Mouse (Mus musculus) C2C12 (cell line): ENCODE measurements around the gene 9130230L23Rik. TPM values are rescaled to one million over a fixed set of nuclear protein-coding genes. Genes with fewer than 3 reads are reported as not detected.

ENCODE experiments used
- H3K27me3 ChIP-seq: one replicate; pipeline ENCODE4 v1.6.1; 2011; ENCODE audit not compliant: control insufficient read depth, insufficient read depth, insufficient read length
- H3K36me3 ChIP-seq: one replicate; pipeline ENCODE4 v1.6.1; 2011; ENCODE audit not compliant: control insufficient read depth, insufficient read depth
- H3K4me3 ChIP-seq: one replicate; pipeline ENCODE4 v1.5.1; 2011; ENCODE audit warnings: mild to moderate bottlenecking, control low read depth; ENCODE audit not compliant: poor library complexity, insufficient read depth, severe bottlenecking
- H3K79me2 ChIP-seq: one replicate; pipeline ENCODE4 v1.6.1; 2011; ENCODE audit not compliant: control insufficient read depth, insufficient read depth
- H3K79me3 ChIP-seq: one replicate; pipeline ENCODE4 v1.6.1; 2011; ENCODE audit warnings: low read depth, control low read depth
- H3ac ChIP-seq: one replicate; pipeline ENCODE3; 2011; ENCODE audit warnings: low read depth; ENCODE audit not compliant: control insufficient read depth, insufficient read length
- CEBPB ChIP-seq: IDR thresholded peaks from one replicate; pipeline ENCODE4 v1.6.1; 2011; ENCODE audit warnings: low read depth, mild to moderate bottlenecking, control low read depth, moderate library complexity
- CTCF ChIP-seq: IDR thresholded peaks from one replicate; pipeline ENCODE4 v1.5.1; 2011; ENCODE audit not compliant: control insufficient read depth, insufficient read depth, insufficient read length
- FOSL1 ChIP-seq: IDR thresholded peaks from one replicate; pipeline ENCODE4 v1.8.0; 2011; ENCODE audit warnings: mild to moderate bottlenecking, low read length; ENCODE audit not compliant: poor library complexity, insufficient read depth, severe bottlenecking
- MAX ChIP-seq: IDR thresholded peaks from one replicate; pipeline ENCODE4 v1.6.1; 2011; ENCODE audit warnings: mild to moderate bottlenecking, control low read depth
- MYOD1 ChIP-seq: IDR thresholded peaks from one replicate; pipeline ENCODE4 v1.6.1; 2011; ENCODE audit warnings: low read depth; ENCODE audit not compliant: control insufficient read depth, insufficient read length
- MYOG ChIP-seq: IDR thresholded peaks from one replicate; pipeline ENCODE4 v1.6.1; 2011; ENCODE audit not compliant: control insufficient read depth, insufficient read length; ENCODE audit errors: extremely low read depth
- USF1 ChIP-seq: IDR thresholded peaks from one replicate; pipeline ENCODE4 v1.6.1; 2011; ENCODE audit warnings: low read depth, mild to moderate bottlenecking, control low read depth, moderate library complexity
- polyA plus RNA-seq: library from polyadenylated mRNA; unstranded; fragments of >200 nt; fragmentation: generic; extraction: Trizol; gene quantifications from one replicate; pipeline ENCODE4 v1.2.1, GENCODE M21; 2012; ENCODE audit warnings: missing spikeins

The 9130230L23Rik gene
- polyA plus RNA-seq, 1 experiment = not detected

DNA sequence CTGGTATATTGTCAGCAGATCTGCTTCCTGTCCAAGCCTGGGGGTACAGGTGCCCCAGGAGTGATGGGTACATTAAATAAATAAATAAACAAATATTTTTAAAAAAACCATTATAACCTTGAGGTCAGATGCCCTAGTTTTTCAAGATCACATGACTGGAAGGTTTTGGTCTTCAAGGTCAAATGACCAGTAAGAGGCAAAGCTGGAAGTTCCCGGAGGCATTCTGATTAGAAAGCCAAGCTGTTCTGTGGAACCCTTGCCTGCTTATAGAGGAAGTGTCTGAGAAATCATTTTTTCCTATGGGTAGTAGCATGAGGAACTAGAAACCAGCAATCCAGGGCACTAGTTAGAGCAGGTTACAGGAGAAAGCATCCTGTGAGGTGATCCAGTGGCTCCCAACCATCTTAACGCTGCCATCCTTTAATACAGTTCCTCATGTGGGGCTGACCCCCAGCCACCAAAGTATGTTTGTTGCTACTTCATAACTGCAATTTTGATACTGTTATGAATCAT is 11.4 kb upstream of the 9130230L23Rik start:
- H3K36me3 ChIP-seq = no peaks in the 10 kb centered on the region
- H3K4me3 ChIP-seq = no peak overlapping the region
- no peak overlapping the region for H3ac ChIP-seq
- no peaks in the 10 kb centered on the region for H3K79me3 ChIP-seq
- no peak for TF ChIP-seq FOSL1
- TF ChIP-seq USF1 = no peak
- no peak for TF ChIP-seq CEBPB
- TF ChIP-seq CTCF = no peak
- no peak for TF ChIP-seq MYOG
- TF ChIP-seq MAX = no peak
- no peak for TF ChIP-seq MYOD1
- no peaks in the 10 kb centered on the region for H3K79me2 ChIP-seq
- no peaks in the 10 kb centered on the region for H3K27me3 ChIP-seq

DNA sequence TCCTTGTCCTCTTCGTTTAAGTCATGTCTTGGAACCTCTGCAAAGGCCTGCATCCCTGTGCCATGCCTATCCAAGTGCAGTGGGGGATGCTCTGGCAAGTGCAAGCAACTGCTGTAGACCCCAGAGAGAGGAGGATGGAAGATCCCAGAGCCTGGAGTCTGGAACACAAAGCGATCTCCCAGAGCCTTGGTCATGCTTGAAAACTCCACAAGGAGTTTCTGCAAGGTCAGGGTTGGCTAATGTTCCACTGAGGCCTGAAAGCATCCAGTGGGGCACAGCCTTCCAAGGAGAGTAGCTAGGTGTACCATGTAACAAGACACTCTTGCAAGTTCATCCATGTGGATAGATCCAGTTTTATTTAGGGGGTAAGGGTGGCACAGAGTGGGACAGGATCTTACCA is 10.4 kb upstream of the 9130230L23Rik start:
- TF ChIP-seq CTCF = no peak

GRCm38 (mm10) chr5:66013999-66014398 is 9.9 kb upstream of the 9130230L23Rik start:
- H3K27me3 ChIP-seq = no peaks in the 10 kb centered on the region
- H3K4me3 ChIP-seq = no peak overlapping the region
- H3K79me3 ChIP-seq = no peaks in the 10 kb centered on the region
- TF ChIP-seq CTCF (no peak), MYOD1 (no peak), USF1 (no peak), MAX (no peak), FOSL1 (no peak), MYOG (no peak), CEBPB (no peak)
- no peaks in the 10 kb centered on the region for H3K36me3 ChIP-seq
- no peak overlapping the region for H3ac ChIP-seq
- H3K79me2 ChIP-seq = no peaks in the 10 kb centered on the region

More for the DNA sequence above, 10.4 kb upstream of the 9130230L23Rik start:
- Histone ChIP-seq H3K4me3 (no peak overlapping the region), H3ac (no peak overlapping the region), H3K36me3 (no peaks in the 10 kb centered on the region), H3K79me3 (no peaks in the 10 kb centered on the region), H3K27me3 (no peaks in the 10 kb centered on the region), H3K79me2 (no peaks in the 10 kb centered on the region)

GRCm38 (mm10) chr5:66008245-66008967 is 4.3 kb upstream of the 9130230L23Rik start:
- Histone ChIP-seq H3K36me3 (no peaks in the 10 kb centered on the region), H3K79me2 (no peaks in the 10 kb centered on the region), H3K27me3 (no peaks in the 10 kb centered on the region), H3K79me3 (no peaks in the 10 kb centered on the region), H3ac (no peak overlapping the region), H3K4me3 (no peak overlapping the region)
- no peak for TF ChIP-seq MYOD1
- no peak for TF ChIP-seq CEBPB
- TF ChIP-seq USF1 = no peak
- no peak for TF ChIP-seq MYOG
- no peak for TF ChIP-seq FOSL1
- TF ChIP-seq MAX = no peak
- TF ChIP-seq CTCF = no peak

DNA sequence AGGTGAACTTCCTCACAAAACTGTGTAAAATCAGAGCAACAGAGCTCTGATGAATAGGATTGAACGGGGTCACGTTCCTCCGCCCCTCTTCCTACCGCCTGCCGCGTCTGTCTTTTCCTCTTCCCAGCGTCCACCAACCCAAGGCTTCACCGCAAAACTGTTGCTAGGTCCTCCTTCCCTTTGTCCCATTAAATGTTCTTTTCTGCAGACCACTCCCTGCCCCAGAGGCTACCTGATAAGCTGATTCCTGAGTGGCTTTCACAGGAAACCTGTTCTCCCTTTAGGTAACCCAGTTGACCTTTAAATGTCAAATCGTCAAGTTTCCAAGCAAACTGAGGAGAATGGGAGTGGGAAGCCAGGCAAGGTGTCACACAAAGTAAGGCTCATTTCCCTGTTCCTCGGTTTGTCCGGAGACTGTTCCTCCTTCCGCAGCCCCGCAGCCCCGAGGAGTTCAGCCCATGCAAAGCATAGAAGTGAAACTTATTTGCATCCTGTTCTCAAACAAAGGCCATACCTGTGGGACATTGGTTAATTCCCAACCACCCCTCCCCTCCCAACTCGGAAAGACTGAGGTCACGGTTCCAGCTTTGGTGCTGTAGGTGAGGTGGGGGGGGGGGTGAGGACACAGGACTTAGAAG is 1.1 kb upstream of the 9130230L23Rik start:
- H3K4me3 ChIP-seq = no peak overlapping the region
- H3ac ChIP-seq = no peak overlapping the region
- H3K27me3 ChIP-seq = no peaks in the 10 kb centered on the region
- TF ChIP-seq FOSL1 (no peak), CEBPB (no peak), MYOD1 (no peak), CTCF (no peak), MAX (no peak)
- no peaks in the 10 kb centered on the region for H3K79me2 ChIP-seq
- H3K36me3 ChIP-seq = no peaks in the 10 kb centered on the region
- H3K79me3 ChIP-seq = no peaks in the 10 kb centered on the region
